Mouse (Mus musculus) naive thymus-derived CD4-positive, alpha-beta T cell, adult 2 months (primary cell): Measurements from ENCODE around the gene Vgll4.

Source experiments
- DNase-seq: peaks from one replicate; pipeline ENCODE4 v3.0.0-alpha.2; 2011; ENCODE audit warnings: low read depth

Vgll4 gene

DNA sequence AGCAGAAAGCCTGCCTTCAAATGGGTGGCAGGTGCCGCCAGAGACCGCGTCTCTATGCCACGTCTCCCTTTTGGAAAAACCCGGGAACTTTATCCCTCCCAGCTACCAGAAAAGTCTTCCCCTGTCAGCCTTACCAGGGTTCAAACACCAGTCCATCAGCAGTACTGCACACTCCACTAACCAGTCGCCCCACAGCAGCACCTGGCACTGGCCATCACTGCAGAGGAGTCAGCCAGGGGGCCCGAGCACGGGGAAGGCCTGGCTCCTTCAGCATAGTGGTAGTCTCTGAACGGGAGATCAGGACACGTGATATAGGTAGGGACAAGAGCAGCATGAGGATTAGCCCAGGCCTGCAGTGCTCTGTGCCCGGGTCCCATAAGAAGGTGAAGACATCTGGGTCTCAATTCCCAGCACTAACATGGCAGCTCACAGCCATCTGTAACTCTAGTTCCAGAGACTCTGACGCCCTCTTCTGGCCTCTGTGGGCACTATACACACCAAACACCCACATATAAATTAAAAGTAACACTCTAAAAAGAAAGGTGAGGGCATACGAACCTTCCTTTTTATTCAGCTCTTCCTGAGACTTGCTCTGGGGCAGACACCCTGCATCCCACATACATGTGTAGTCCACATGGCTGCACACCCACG, 98.7 kb downstream of the Vgll4 start:
- DNase-seq, result no peak

DNA sequence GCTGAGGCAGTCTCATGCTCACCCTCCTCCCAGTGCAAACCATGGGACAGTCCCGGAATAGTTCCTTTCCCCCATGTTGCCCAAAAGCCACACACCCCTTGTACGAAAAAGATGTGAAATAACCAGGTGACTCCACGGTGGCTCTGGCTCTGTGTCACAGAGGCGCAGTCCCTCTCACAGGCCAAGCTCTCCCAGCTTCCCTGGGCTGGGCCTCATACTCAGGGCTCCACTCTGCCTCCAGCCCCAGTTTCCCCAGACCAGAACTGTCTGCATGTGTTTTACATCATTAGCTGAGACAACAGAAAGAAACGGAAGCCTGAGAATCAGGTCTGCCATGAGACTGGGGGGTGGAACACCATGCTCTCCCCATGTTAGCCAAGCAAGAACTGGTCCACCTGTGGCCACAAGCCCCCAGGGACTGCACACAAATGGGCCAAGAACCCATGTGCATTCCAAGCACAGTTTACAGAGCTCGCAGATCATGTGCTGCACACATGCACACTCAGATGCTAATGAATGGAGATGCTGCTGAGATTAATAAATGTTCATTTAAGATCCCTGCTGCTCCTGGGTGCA, 100.2 kb downstream of the Vgll4 start:
- DNase-seq, result no peak

DNA sequence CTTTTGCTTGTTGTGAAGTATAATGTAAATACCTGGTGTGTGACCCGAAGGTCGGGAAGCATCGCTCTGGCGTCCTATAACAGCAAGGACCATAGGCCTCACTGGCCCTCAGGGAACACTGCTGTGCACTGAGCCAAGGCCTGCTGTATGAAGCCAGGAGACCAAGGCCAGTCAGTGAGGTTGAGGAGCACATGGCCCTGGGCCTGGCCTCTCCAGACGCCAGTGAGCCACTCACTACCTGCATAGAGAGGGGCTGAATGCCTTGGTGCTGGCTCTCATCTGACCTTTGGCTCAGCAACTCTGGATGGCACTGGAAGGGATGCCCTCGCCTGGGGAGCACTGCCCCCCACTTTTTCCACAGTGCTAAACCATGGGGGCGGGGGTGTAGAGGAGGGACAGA, 101.1 kb downstream of the Vgll4 start:
- DNase-seq, result no peak

DNA sequence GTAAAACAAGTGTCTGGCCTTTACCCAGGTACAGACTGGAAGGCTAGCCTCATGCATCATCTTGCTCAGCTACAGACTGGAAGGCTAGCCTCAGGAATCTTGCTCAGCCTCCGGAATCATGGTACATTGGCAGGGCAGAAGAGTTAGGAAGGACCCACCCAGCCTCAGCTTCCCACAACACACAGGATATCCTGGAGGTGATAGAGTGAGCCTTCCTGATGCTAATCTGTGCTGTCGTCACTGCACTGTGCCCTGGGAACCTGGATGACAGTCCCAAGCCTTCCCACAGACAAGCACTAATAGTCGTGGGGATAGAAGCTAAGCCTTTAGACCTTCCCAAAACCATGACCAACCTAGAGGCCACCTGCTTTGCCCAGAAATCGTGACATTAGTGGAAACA, 103.2 kb downstream of the Vgll4 start:
- no peak for DNase-seq

GRCm38 (mm10) chr6:114866078-114866477, 103.7 kb downstream of the Vgll4 start:
- no peak for DNase-seq

GRCm38 (mm10) chr6:114864421-114864820, 105.4 kb downstream of the Vgll4 start:
- DNase-seq, result no peak

GRCm38 (mm10) chr6:114863501-114863900, 106.3 kb downstream of the Vgll4 start:
- DNase-seq, result no peak

DNA sequence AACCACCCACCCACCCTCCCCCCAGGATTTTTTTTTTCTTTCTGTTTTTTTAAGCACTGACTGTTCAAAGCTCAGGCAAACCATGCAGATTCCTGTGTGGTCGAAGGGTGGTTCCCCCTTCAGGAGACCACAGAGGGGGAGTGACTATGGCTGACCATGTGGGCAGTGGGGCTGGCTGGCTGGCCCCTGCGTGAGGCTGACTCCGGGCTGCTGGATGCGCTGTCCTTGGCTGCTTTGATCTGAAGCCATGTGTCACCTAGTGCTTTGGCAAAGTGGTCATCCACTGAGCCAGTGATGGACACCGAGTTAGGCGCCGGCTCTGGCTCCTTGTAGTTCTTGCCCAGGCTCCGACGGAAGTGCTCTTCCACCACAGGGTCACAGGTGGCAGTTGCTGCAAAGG, 107.7 kb downstream of the Vgll4 start:
- DNase-seq, result no peak

DNA sequence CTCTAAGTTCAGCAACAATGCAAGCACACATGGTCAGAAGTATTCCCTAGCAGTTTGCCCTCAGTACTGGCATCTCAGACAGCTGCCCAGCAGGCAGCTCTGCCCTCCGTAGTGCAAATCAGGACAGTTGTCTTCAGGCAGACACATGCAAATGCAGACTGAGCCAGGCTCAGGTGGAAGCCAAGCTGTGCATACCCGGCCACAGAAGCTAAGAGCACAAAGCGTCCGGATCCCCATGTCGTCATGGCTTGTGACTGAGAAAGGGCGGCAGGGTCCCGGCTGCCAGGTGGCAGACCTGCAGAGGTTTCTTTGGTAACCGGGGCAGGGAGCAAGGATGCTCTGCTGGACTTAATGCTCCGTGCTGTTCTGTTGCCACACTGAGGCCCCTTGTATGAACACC, 108.2 kb downstream of the Vgll4 start:
- DNase-seq, result no peak

DNA sequence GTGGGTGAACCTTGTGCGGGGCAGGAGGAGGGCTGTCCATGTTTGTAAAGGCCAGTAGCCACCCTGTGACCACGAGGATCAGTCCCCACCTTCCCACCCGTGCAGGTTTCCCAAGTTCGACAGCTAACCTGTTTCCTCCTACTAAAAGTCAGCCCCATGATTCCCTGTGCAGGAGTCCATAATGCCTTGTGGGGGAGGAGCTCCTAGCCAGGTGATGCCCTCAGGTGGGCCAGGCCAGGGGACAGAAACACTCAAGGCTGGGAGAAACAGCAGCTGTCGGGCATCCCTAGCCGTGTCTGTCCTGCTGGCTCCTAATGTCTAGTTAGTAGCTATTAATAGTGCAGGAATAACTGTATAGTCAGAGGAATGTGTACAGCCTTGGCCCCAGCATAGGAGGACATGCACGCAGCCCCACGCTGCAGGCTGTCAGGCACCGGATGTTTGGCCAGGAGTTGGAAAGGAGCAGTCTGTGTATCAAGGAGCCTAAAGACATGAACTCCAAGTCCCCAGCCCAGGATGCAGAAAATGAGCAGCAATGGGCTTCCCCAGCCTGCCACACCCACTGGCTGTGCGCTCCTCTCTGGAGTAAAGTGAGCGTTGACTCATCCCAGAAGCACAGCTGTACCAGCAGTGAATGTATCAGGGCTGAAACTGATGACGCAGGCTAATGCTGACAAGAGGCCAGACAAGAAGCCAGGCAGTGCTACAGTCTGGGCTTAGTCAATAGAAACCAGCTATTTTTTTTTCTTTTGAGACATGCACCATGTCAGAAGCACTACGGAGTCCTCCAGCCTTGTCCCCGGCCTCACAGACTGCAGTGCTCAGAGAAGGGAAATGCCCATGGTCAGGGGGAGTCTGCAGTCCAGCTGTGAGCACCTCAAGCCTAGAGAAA, 108.9 kb downstream of the Vgll4 start:
- no peak for DNase-seq

GRCm38 (mm10) chr6:114858722-114859053, 111.1 kb downstream of the Vgll4 start:
- DNase-seq, result no peak

- no peak for DNase-seq
Observed at GRCm38 (mm10) chr6:114857996-114858721, 111.6 kb downstream of the Vgll4 start.

GRCm38 (mm10) chr6:114856501-114856900, 113.3 kb downstream of the Vgll4 start:
- DNase-seq, result no peak

DNA sequence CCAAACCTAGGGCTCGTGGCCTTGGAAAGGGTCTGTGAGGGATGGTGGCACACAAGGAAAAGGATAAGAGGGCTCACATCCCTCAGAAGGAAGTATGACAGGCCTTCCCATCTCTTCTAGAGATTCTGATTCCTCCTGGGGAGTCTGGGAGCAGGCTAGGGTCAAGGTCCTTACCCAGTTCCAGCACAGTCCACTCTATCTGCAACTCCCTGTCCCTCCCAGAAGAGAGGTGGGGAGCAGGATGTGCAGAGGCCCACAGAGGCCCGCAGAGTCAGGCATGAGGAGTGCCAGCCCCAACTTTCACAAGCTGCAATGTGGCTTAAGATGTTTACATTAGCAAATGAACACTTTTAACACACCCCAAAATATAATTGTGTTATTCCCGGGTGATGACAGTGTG, 114.2 kb downstream of the Vgll4 start:
- no peak for DNase-seq

- DNase-seq, result no peak
Observed at GRCm38 (mm10) chr6:114854368-114854767, 115.4 kb downstream of the Vgll4 start.

DNA sequence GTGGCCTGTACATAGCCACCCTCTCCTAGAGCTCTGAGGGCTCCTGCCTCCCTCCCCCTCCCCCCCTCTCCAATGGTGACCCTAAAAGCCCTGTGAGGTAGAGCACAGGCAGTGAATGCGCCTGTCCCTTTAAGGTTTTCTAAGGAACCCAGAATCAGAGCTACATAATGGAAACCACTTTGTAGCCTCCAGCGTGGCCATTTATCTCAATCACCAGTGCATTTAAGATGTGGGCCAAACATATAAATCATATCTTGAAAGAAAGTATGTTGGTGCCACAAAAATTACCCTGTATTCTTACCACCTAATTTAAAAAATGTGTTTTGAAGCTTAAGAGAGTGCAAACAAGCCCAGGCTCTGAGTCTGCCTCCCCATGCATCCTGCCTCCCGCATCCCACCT, 117.1 kb downstream of the Vgll4 start:
- DNase-seq, result no peak

- DNase-seq, result no peak
Observed at GRCm38 (mm10) chr6:114851688-114852087, 118.1 kb downstream of the Vgll4 start.

GRCm38 (mm10) chr6:114849787-114850186, 120.0 kb downstream of the Vgll4 start:
- no peak for DNase-seq

GRCm38 (mm10) chr6:114848761-114849160, 121.0 kb downstream of the Vgll4 start:
- no peak for DNase-seq

DNA sequence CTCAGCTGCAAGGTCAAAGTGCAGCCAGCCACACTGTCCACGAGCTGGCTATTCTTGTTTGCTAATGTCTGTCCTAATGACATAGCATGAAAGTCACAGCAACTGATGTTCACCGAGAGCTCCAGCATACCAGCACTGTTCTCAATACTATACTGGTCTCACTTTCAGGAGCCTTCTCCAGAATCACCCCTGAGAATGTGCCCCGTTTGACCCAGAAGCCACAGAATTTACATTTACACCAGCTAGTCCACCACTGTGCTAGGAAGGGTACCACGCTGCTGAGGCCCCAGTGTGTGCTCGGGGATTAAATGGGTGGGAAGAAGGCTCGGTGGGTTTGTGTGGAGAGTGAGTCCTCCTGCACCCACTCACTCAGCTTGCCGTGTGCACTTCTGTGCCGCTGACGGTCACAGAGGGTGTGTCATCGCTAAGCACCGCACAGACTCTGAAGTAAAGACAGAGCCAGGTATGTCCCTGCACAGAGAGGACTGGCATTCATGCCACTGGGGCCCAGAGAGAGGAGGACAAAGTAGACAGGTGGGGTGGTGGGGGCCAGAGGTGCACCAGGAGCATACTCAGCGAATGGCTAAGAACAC, 122.1 kb downstream of the Vgll4 start:
- DNase-seq, result no peak

DNA sequence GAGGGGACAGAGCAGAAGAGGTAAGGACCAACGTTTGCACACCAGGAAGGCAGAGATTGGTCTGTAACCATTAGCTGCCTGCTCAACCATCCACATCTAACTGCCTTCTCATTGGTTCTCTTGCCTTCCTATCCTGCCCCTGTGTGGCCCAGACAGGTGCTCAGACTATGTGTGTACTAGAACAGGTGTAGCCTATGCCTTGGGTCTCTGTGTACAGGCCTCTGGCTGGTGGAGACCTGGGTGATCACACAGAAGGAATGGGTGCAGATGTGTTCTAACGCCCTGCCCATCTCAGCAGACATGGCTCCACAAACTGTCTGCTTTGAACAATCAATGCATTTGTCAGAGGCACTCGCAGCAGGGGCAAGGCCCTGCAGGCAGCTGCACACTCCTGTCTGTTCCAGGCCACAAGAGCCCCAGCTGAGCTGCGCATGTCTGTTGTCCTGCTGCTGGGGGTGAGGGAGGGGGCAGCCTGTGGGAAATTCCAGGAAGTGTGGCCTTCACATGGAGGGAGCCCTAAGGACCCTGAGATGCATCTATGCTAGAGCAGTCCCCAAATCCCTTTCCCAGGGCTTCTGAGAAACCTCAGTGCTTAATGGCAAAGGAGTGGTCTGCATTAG, 123.5 kb downstream of the Vgll4 start:
- DNase-seq, result no peak

DNA sequence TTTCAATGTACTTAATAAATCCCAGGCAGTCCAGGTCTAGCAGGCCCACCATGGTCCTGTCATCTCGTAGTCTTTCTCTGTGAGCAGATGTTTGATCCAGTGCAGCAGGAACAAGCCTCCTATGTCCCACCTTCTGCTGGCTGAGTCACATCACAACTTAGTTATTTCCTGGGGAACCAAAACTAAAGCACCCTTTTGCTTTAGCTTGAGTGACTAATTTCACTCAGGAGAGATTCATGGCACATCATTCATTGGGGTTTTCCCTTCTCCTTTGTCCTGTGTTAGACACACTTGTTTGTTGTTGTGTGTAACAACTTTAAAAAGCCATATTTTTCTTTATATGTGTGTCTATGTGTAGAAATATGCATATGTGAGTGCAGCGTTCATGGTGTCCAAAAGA, 126.9 kb downstream of the Vgll4 start:
- no peak for DNase-seq
